Mouse (Mus musculus): Measurements from ENCODE around the gene Gm20379.

Gm20379 gene

GRCm38 (mm10) chr13:92336857-92337256, 31.1 kb downstream of the Gm20379 start:
- no peak for DNase-seq (ENCODE audit: low spot score in 2 of 2)

GRCm38 (mm10) chr13:92337773-92338462, 32.1 kb downstream of the Gm20379 start:
- DNase-seq (ENCODE audit: low spot score in 2 of 2): no peak

GRCm38 (mm10) chr13:92339787-92340186, 34.0 kb downstream of the Gm20379 start:
- DNase-seq (ENCODE audit: low spot score in 2 of 2): no peak

DNA sequence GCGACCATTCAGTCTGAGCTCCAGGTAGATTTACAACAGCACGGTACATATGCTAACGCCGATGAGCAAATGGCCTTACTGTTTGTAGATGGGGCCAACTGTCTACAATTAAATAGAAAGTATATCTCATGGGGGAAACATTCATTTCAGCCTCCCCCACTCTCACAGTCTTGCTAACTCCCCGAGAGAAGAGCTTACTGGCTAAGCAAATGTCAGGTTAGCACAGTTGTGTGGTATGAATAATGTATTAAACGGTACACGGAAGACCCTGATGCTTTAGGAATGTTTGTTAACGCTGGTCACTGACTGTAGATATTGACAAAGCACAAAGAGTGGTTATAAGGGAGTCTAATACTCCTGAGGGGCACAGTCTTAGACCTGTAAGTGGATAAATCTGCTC, 38.3 kb downstream of the Gm20379 start:
- no peak for DNase-seq (ENCODE audit: low spot score in 2 of 2)

DNA sequence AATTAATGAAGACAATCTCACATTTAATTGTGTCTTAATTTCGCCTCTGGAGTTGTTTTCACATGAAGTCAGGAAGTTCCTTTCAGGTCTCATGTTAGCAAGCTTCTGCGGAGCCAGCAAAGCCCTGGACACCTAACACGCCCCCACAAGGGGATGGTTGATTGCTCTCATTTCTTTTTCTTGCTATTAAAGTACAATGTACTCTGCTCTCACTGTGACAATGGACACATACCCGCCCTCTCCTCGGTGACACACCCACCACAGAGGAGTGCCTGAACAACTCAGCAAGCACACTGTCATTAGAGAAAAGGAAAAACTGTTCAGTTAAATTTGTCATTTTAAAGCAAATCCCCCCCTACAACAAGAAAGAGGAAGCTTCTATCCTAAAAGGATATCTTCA, 40.6 kb downstream of the Gm20379 start:
- DNase-seq (ENCODE audit: low spot score in 2 of 2): no peak

DNA sequence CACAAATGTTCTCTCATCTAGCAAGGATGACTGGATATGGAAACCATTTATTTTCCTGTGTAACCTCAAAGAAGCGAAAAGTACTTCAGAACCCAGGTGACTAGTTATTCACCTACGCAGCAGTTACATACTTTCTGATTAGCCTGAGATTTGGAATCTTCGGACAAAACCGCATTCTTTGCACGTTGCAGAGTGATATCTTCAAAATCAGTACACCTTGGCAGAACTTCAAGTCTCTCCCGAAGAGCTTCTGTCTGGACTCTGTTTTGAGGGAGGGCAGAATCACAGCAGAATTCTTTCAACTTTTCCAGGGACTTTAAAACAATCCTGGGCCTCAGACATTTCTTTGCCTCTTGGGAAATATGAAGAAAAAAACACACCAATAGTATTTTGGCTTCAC, 45.3 kb downstream of the Gm20379 start:
- DNase-seq (ENCODE audit: low spot score in 2 of 2): no peak

DNA sequence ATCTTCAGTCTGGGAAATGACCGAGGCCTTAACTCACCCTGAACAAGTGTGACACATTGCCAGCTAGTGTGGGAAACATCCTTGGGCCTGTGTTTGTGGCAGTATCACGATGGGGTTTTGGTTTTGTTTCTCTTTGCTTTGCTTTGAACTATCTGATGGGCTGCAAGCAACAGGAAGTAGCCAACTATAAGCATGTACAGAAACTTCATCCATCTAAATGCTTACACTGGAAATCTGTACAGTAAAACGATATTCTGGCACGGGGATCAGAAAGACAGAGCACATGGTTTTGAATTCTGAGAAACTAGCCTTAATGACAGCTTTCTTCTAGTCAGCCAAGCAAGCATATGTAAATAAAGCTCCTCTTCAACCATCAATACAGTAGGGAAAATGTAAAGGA, 48.2 kb downstream of the Gm20379 start:
- no peak for DNase-seq (ENCODE audit: low spot score in 2 of 2)

- peak; percentile 96 for DNase-seq (ENCODE audit: low spot score in 2 of 2)
Observed at GRCm38 (mm10) chr13:92354456-92355271, 48.9 kb downstream of the Gm20379 start, which contains the start of the genes Dhfr and Msh3. Dhfr (plus strand) TSS chr13:92354726. Msh3 (minus strand) TSS chr13:92355003.

- no peak for DNase-seq (ENCODE audit: low spot score in 2 of 2)
Observed at GRCm38 (mm10) chr13:92355272-92355643, 49.5 kb downstream of the Gm20379 start.

DNA sequence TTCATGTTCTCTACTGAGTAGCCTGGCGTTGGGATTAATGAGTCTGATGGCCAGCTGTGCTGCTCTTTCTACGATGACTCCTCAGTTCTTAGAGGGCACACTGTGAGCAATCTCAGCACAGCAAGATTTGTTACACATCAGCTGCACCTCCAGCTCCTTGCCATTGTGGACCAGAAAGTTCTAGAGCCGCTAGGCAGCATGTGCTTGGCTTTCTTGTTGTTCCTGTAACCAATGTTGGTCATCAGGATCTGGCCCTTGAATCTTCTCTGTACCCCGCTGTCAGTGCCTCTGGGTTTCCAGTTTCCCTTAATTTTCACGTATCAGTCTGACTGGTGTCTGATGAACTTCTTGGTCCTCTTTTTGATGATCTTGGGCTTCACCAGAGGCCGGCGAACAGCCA, 50.6 kb downstream of the Gm20379 start:
- no peak for DNase-seq (ENCODE audit: low spot score in 2 of 2)

Data from right cerebral cortex, postnatal 36 days (tissue).